Mouse (Mus musculus): ENCODE data around the gene Rpp21.

Rpp21 gene

GRCm38 (mm10) chr17:36257969-36258368, at the start of gene Rpp21:
Rpp21 (minus strand) TSS chr17:36258069.
- DNase-seq (ENCODE audit: low read depth, low spot score): no peak

- DNase-seq (ENCODE audit: low read depth, low spot score): no peak
Observed at GRCm38 (mm10) chr17:36286390-36286789, 28.5 kb upstream of the Rpp21 start, which contains the start of gene H2-M10.2. H2-M10.2 (minus strand) TSS chr17:36286490.

GRCm38 (mm10) chr17:36281521-36282245, 23.8 kb upstream of the Rpp21 start:
- DNase-seq (ENCODE audit: low read depth, low spot score): no peak

- DNase-seq (ENCODE audit: low read depth, low spot score): no peak
Observed at GRCm38 (mm10) chr17:36274776-36275175, 16.9 kb upstream of the Rpp21 start.

- DNase-seq (ENCODE audit: low read depth, low spot score): no peak
Observed at GRCm38 (mm10) chr17:36273796-36274195, 15.9 kb upstream of the Rpp21 start.

- DNase-seq (ENCODE audit: low read depth, low spot score): no peak
Observed at GRCm38 (mm10) chr17:36272643-36273366, 14.9 kb upstream of the Rpp21 start.

GRCm38 (mm10) chr17:36271586-36272256, 13.9 kb upstream of the Rpp21 start, which contains the start of gene Trim39:
Trim39 (minus strand) TSS chr17:36272247.
- DNase-seq (ENCODE audit: low read depth, low spot score): peak; percentile 65

GRCm38 (mm10) chr17:36270956-36271585, 13.2 kb upstream of the Rpp21 start:
- peak; percentile 77 for DNase-seq (ENCODE audit: low read depth, low spot score)

GRCm38 (mm10) chr17:36265834-36266233, 8.0 kb upstream of the Rpp21 start:
- no peak for DNase-seq (ENCODE audit: low read depth, low spot score)

GRCm38 (mm10) chr17:36264273-36264925, 6.5 kb upstream of the Rpp21 start:
- DNase-seq (ENCODE audit: low read depth, low spot score): no peak

GRCm38 (mm10) chr17:36261511-36262166, 3.8 kb upstream of the Rpp21 start:
- DNase-seq (ENCODE audit: low read depth, low spot score): no peak

GRCm38 (mm10) chr17:36257241-36257947, 475 bp downstream of the Rpp21 start:
- no peak for DNase-seq (ENCODE audit: low read depth, low spot score)

GRCm38 (mm10) chr17:36253087-36253600, 4.7 kb downstream of the Rpp21 start:
- no peak for DNase-seq (ENCODE audit: low read depth, low spot score)

- DNase-seq (ENCODE audit: low read depth, low spot score): no peak
Observed at GRCm38 (mm10) chr17:36252250-36252876, 5.5 kb downstream of the Rpp21 start.

GRCm38 (mm10) chr17:36248886-36249285, 9.0 kb downstream of the Rpp21 start:
- no peak for DNase-seq (ENCODE audit: low read depth, low spot score)

- no peak for DNase-seq (ENCODE audit: low read depth, low spot score)
Observed at GRCm38 (mm10) chr17:36245741-36246140, 12.1 kb downstream of the Rpp21 start.

- DNase-seq (ENCODE audit: low read depth, low spot score): no peak
Observed at GRCm38 (mm10) chr17:36244031-36244430, 13.8 kb downstream of the Rpp21 start.

GRCm38 (mm10) chr17:36240637-36241213, 17.1 kb downstream of the Rpp21 start:
- DNase-seq (ENCODE audit: low read depth, low spot score): no peak

- DNase-seq (ENCODE audit: low read depth, low spot score): no peak
Observed at GRCm38 (mm10) chr17:36237321-36237921, 20.4 kb downstream of the Rpp21 start.
